Mouse (Mus musculus): ENCODE measurements around the gene Kdm2b. TPM values are rescaled to one million over a fixed set of nuclear protein-coding genes. Genes with fewer than 3 reads are reported as not detected.

Kdm2b gene
- polyA plus RNA-seq, 3 experiments from 2014 or later = 29.8 to 58.3 (median 53.4) TPM

DNA sequence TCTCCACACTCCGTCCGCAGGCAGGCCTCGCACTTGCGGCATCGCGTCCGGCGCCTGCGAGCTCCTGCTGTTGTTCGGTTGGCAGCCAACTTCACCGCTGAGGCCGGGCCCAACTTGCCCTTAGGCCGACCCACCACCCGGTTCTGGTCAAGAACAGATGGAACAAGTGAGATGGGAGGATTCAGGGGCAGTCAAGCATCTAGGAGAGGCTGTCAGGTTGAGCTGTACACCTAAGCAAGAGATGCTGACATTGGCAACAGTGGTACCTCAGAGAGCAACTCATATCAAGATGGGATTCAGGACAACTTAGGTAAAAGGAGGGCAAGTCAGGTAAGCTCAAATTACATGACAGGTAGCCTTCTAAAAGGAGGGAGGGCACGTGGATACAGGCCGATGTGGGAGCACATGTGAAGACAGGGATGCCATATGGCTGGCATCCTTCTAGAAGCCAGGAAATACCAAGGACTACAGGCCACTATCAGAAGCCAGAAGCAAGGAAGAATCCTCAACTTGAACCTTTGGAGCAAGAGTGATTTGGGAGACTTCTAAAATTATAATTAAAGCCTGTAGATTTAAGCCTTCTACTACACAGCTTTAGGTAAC lies 100.9 kb downstream of the Kdm2b start:
- ATAC-seq = no peak

DNA sequence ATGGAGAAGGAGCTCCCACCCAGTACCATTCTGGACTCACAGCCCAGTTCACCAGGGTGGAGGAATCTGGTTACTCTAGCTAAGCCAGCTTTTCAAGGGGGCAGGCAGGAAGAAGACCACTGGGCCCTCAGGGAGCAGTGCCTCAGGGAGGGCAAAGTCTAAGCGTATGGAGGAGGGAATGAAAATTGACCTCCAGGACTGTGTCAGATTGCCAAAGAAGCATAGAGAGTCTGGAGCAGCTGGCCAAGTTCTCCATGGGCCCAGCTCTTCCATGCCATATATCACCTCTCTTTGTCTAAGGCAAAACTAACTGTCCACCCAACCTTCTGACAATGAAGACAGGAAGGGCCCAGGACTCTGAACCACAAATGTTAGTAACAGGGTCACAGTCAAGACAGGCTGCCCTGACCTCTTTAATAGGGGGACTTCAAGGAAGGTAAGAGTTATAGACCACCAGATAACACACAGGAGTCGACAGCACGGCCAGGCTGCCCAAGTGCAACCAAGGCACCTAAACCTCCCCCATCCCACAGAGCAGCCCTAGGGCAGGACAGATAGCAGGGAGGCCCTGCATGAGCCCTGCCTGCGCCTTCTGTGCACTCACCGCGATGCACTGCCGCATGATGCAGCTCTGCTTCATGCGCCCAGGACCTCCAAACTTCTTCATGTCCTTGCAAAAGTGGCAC lies 101.6 kb downstream of the Kdm2b start:
- no peak for ATAC-seq

DNA sequence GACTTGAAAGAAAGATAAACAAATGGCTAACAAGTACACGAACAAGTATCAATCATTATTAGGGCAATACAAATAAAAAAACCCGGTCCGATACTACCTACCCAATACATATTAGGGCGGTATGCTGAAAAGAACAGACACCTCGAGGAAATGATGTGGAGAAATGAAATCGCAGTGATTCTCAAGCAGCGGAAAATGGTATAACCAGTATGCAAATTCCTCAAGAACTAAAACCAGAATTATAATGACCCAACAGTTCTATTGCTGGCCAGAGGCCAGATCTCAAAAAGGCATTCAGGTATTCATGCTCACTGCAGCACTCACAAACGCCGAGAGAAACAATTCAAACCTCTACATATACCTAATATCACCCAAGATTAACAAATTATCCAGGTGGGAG lies 102.6 kb downstream of the Kdm2b start:
- ATAC-seq = no peak

DNA sequence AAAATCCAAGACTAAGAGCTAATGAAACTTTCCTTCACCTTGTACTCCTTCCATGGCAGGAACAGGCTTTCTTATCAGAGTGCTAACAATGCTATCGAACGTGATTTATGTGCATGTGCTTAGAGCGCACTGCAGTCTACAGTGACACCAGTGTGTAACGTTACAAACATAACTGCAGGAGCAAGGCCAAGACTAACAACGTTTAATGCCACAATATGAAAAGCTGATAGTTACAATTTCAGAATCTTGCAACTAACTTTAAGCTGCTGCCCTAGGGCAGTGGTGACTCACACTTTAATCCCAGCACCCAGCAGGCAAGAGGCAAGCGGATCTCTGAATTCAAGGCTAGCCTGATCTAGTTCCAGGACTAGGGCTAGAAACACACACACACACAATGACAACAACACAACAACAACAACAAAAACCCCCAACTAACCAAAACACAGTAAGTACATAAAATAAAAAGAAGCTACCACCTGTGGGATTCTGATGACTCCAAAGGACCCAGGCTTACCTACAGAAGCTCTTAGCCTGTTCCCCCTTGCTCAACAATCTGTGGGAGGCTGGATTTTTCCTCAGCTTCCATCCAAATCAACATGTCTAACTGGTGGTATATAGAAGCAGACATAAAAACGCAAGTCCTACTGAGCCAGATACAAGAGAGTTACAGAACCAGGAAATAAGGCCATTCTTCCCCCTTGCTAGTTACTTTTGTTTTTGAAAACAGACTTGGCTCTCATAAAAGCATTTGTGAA lies 104.9 kb downstream of the Kdm2b start:
- ATAC-seq = no peak

DNA sequence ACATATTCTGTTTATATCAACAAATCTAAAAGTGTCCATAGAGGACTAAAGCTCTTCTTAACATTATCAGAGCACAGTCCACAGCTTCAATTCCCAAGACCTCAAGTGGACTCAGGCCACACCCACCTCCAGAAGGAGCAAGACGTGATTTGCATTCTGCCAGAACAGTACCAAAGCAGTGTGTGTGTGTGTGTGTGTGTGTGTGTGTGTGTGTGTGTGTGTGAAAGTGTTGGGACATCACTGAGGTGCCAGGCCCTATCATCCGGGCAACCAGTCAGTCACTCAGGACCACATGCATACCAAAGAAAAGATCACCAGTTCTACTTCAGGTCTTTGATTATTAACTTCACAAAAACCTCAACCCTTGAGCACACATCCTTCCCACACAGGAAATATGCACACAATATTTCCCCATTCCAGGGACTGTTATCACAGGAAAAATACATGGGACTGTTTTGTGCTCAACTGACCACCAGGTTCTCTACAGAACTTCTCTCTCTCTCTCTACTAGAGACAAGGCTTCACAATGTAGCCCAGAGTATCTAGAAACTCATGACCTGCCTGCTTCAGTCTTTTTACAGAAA lies 105.9 kb downstream of the Kdm2b start:
- no peak for ATAC-seq

DNA sequence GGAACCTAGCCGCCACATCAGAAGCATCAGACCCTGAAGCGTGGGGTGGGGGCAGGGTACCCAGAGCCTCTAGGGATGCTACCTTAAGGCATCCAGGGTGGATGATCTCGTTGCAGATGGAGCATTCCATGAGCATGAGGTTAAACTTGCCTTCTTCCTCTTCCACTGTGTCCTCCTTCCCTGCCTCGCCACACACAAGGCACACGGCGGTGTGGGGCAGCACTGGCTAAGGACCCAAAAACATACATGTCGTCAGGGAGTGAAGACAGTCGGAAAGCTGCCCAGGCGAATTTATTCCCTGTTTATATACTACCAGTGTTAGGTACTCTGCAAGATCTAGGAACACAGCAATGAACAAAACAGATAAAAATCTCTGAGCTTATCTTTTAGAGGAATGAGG lies 106.4 kb downstream of the Kdm2b start:
- no peak for ATAC-seq

DNA sequence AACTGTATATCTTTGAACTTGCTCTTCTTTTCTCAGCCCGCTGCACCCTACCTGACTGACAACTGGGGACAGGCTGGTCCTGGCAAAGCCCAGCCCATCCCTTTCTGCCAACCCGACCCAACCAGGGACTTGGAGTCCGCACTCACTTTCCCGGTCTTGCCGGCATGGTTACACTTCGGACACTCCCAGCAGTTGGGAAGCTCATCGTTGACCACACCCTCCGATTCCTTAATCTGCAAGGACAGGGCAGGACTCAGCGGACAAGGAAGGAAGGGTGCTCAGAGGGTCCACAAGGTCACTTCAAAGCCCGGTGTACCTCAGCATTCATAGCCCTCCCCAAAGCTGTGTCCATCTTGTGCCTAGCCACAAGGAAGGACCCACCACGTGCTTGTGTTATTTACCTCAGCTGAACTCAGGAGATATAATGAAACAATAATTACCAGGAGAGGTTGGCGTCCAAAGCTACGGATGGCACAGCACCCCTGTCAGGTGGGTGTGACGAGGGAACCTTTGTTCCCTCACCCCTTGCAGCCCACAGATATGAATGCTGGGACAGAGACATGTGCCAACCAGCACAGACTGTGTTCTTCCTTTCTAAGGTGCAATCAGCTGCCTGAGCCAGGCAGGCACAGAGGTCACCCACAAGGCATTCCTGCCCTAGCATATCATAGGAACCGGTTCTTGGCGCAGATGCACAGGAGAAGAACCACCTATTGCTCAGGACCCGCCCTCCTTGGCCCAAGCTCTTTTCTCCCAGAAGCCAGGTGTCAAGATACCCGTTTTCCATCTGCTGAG lies 107.2 kb downstream of the Kdm2b start:
- ATAC-seq = no peak

DNA sequence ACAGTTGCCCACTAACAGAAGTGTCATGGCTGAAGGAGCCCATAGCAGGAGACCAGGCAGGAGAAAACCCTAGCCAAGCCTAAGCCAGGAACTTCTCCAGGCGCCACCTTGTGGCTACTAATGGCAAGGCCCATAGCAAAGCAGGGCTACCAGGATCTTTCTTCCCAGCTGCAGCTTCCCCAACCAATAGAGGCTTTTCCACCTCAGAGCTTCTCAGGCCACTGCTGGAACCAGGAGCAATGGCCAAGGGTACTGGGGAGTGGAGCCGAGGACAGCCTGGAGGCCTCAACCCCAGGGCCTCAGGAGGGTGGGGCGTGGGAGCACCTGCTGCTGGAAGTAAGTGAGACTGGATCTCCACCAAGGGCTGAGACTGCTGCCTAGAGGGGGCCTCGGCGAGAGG lies 108.3 kb downstream of the Kdm2b start:
- ATAC-seq = peak; percentile 60

DNA sequence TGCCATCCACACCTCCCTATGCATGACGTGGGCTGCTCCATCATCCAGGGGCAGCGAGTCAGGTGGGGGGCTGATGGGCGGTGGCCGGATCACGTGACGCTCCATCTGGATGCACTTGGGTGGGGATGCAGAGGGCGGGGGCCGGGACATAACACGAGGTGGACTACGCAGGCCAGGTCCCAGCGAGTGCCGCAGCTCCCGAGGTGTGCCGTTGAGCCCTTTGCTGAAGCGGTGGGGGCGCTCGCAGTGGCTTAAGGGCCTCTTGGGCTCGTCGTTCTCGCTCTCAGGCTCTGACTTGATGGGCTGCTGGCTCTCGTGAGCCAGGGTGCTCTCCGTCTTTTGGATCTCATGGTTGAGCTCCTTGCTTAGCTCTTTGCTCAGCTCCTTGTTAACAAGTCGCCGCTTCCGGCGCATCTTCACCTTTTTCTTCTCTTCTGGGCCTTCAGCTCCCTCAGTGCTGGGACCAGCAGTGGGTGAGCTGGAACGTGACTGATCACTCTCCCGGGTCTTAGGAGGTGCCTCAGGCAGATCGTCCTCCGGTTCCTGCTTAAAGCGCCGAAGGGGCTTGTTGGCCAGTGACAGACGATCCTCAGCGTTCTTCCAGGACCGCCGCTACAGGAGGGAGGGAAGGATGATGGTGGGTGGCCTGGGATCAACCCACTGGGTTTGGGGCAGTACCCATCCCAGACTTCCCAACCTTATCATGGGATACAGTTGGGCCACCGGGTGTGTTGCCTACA lies 109.2 kb downstream of the Kdm2b start:
- no peak for ATAC-seq

DNA sequence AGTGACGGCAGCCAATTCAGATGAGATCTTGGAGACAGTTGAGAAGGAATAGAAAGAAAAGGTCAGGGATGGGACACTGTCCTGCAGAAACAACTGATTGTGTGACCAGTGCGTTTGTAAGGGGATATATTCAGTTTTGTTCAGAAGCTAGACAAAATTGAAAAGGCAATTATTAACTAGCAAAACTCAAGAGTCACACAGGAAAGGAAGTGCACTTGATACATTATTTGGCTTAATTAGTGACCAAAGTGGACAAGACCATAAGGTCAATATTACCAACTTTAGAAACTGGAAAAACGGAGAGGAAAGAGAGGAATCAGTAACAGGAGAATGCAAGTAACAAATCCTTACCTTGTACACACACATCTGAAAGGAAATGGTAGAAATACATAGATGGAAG lies 113.0 kb downstream of the Kdm2b start:
- no peak for ATAC-seq

DNA sequence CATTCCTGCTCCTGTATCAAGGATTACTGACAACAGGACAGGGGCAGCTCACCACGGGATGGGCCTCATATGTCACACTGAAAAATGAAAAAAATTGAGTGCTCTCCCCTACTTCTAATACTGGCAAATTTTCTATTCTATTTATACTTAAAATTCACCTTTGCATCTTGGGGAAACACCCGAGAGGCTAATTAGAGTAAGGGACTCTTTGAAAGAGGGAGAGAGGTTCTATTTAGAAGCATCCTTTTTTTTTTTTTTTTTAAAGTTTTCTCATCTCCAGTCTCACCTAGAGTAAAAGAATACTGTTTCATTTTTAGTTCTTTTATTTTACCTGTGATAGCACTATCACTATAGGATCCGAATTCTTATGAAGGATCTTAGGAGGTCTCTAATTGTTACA lies 115.3 kb downstream of the Kdm2b start:
- ATAC-seq = no peak

DNA sequence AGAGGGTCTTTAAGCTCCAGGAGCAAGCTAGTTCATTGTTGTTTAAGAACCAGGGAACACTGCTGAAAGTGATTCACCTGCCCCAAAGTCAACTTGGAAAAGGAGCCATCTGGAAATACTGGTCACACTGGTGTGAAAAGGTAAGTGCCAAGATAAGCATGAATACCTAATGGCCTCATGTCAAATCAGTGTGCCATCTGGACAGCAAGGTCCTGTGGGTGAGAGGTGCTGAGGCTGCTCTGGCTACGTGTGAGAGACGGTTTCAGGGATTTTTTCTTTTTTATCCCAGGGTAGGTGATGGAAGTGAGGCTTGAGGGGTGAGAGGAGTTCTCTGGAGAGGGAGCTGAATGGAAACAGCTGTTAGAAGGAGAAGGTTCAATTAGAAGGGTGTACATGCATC lies 116.0 kb downstream of the Kdm2b start:
- no peak for ATAC-seq

DNA sequence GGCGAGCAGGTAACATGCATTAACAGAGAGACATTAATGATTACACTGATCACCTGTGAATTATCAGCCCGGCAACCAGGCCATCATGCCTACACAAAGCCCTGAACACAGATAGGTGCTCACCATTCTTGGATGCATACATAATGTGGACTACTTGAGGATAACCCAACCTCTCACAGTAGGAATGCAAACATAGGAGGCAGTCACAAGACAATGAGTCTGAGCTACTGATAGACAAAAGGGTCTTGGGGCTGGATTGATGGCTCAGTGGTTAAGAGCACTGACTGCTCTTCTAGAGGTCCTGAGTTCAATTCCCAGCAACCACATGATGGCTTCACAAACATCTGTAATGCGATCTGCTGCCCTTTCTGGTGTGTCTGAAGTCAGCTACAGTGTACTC lies 117.0 kb downstream of the Kdm2b start:
- no peak for ATAC-seq

DNA sequence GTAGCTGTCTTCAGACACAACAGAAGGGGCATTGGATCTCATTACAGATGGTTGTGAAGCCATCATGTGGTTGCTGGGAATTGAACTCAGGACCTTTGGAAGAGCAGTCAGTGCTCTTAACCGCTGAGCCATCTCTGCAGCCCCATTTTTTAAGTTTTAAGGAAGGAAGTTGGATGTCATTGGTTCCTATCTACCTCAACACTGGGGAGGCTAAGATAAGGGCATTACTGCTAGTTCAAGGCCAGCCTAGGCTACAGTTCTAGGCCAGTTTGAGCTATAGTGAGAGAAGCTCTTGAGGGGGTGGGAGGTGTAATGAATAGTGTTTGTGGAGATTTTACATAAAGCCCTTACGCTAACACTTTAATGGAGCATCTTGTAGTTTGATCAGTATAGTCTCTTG lies 126.6 kb downstream of the Kdm2b start:
- ATAC-seq = no peak

DNA sequence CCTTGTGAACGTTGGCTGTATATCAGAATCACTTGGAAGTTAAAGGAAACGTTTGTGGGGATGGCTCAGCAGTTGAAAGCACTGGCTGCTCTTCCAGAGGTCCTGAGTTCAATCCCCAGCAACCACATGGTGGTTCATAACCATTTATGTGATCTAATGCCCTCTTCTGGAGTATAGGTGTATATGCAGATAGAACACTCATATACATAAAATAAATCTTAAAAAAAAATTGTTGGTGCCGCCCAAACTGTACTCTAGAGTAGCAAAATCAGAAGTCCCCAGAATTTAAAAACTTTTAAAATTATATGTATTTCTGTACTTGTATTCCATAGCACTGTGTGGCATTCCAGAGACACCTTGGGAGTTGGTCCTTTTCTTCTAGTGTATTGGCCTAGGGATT lies 133.8 kb downstream of the Kdm2b start:
- no peak for ATAC-seq

DNA sequence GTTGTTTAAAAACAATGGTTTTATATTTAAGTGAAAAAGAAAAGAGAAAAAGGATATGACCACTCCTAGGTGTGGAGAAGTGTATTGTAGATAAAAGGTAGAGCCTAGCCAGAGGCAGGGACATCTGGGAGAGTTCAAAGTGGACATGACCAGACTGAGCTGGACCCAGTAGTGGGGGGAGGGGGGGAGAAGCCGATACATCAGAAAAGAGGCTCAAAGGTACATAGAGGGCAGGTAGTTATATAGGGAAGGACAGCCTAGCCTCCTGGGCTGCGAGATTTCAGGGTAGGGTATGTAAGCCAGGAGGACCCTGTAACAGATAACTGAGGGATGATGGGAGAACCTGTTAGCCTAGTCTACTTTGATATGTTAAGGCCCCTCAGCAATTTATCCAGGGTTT lies 137.0 kb downstream of the Kdm2b start:
- ATAC-seq = no peak

DNA sequence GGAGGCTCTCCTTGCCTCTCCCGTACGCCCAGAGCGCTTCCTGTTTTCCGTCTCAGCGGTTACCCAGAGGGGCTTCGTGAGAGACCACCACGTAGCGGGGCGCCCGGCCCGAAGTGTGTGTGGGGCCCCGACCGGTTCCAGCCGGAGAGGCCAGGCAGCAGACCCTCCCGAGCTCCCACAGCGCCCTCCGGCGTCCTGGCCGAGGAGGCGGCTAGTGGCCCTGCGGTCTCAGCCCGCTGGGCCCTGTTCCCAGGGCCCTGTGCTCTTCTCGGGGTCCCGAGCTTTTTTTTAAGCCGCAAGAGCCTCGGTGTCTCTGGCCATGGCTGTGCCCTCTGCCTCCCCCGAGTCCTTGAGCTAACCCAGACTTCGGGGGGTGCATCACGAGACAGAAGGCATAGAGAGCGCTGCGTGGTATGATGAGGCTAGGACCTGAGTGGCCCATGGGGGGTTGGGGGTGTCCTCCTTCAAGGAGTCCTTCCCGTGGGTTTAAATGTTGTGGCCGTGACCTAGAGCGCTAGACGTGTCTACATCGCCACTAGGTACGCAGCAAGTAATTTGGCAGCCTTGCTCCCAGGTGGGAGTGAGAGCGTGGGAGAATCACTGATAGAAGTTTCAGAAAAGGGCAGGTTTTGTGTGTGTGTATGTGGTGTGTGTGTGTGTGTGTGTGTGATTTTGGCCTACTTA lies 139.2 kb downstream of the Kdm2b start:
- ATAC-seq = peak; percentile 29

DNA sequence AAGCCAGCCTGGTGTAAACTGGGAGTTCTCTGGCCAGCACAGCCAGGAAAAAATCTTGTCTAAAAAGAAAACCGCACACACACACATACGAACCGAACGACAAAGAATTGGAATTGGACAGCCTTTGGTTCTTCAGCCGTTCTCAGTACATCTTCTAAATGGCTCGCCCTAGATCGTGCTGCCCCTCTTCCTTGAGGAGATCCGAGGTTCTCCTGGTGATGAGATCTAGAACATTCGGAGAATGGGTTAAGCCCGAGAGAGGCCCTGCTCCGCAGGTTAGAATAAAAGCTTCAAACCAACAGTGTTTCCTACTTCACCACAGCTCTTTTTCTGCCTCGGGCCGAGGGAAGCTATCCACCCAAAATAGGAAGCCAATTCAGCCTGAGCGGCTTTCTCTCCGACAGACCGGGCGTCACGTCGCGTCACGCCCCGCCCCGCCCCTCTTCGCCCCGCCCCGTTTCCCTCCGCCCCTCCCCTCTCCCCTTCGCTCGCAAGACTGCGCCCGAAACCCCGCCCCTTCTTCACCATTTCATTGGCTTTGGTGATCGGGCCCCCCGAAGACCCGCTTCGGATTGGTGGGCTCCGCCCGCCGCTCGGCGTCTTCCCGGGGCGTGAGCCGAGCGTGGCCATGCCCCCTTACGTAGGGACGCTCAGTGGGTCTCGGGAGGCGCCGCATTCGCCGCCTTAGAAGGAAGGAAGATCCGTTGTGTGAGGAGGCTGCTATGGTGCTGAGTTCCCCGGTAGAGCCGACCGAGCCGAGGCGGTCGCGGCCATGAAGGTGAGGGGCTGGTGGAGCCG lies 139.9 kb downstream of the Kdm2b start, which contains the start of gene Rnf34:
Gene Rnf34, plus strand, starts transcription at position 528 of the 798 bp plus-strand sequence.
- peak; percentile 96 for ATAC-seq

DNA sequence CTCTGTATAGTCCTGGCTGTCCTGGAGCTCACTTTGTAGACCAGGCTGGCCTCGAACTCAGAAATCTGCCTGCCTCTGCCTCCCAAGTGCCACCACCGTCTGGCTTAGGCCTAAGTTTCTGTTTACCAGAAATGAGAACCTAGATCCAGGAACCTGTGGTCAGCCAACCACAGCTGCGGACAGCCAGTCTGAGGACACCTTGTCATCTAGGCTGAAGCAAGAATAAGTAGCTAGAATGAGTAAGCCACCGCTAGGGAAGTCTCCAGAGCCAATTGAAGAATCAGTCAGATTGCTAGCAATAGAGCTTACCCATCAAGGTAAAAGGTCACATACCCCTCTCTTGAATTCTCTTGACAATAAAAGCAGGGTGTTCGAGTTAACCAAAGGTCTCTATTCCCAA lies 145.8 kb downstream of the Kdm2b start:
- no peak for ATAC-seq

DNA sequence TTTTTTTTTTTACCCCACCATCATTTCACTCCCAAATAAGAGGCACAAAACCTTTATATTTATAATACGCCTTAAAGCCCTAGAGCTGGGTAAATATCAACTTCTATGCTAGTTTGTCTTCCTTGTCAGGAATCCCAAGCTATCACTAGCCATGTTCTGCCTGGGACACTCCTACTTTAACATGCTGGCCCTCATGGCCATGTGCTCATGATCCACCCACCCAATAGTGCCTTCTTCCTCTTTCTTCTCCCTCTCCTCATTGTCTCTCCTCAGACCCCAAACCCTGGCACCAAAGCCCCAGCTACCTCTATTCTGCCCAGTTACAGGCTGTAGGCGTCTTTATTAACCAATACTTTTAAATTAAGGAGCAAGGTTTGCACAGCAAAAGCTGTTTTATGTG lies 148.5 kb downstream of the Kdm2b start:
- ATAC-seq = no peak

DNA sequence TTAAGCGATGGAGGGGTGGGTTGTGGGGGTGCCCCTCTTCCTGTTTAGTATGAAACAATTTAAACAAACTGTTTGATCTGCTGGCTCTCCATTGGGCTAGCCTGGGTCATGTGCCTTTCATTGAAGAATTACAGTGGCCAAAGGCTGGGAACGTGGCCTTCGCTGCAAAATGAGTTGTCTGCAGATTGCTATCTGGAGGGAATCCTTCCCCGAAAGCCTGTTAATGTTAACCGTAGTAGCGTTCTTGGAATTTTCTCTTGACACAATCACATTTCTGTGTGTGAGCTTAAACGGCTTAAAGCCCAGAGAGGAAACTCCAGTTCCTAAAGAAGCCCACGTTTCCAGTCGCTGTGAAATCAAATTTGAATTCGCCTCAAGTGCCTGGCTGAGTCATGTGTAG lies 156.6 kb downstream of the Kdm2b start:
- ATAC-seq = peak; percentile 35

Data from inflammation-experienced regulatory T-cells, adult 6 months (primary cell).